Mouse (Mus musculus): ENCODE results near the gene Zfp541. TPM values are rescaled to one million over a fixed set of nuclear protein-coding genes. Genes with fewer than 3 reads are reported as not detected.

Zfp541 gene
- total RNA-seq, 2 experiments from 2014 or later: not detected

- no peak for DNase-seq
These were observed 67.3 kb downstream of the Zfp541 start for GRCm38 (mm10) chr7:16128899-16129298.

GRCm38 (mm10) chr7:16129421-16129845 lies 67.8 kb downstream of the Zfp541 start, which contains the start of gene Slc8a2:
Gene Slc8a2 (plus strand): TSS chr7:16129826.
- peak; percentile 66 for DNase-seq

GRCm38 (mm10) chr7:16129846-16130691 lies 68.5 kb downstream of the Zfp541 start:
- no peak for DNase-seq

- no peak for DNase-seq
These were observed 69.5 kb downstream of the Zfp541 start for GRCm38 (mm10) chr7:16130956-16131634.

GRCm38 (mm10) chr7:16132161-16132581 lies 70.6 kb downstream of the Zfp541 start:
- no peak for DNase-seq

- no peak for DNase-seq
These were observed 71.3 kb downstream of the Zfp541 start for GRCm38 (mm10) chr7:16132926-16133325.

- no peak for DNase-seq
These were observed 72.1 kb downstream of the Zfp541 start for GRCm38 (mm10) chr7:16133691-16134090.

GRCm38 (mm10) chr7:16134951-16135392 lies 73.4 kb downstream of the Zfp541 start:
- no peak for DNase-seq

Other genes starting within 250 kb of the Zfp541 start
- gene Obox6, start 222.1 kb upstream of the Zfp541 start, total RNA-seq (2021): not detected
- not detected for gene Crx, start 181.8 kb upstream of the Zfp541 start, total RNA-seq (2021)
- gene Crxos, start 179.2 kb upstream of the Zfp541 start, total RNA-seq (2021): not detected
- 1,000 to 10,000 TPM; 1,236 to 1,328 TPM for gene Selenow, start 139.4 kb upstream of the Zfp541 start, total RNA-seq (2021)
- gene Nop53, start 115.7 kb upstream of the Zfp541 start, total RNA-seq (2021): 100 to 1,000 TPM in 1 of 2 experiments, 10 to 100 TPM in 1; 86.8 to 101 TPM
- 10 to 100 TPM; 44.5 to 66.1 TPM for gene Ehd2, start 94.2 kb upstream of the Zfp541 start, total RNA-seq (2021)
- 1 to 10 TPM; 5.1 to 6.1 TPM for gene Bicra, start 13.9 kb upstream of the Zfp541 start, total RNA-seq (2021)
- gene Napa, start 36.6 kb downstream of the Zfp541 start, total RNA-seq (2021): 100 to 1,000 TPM in 1 of 2 experiments, 10 to 100 TPM in 1; 71.2 to 105 TPM
- gene Kptn, start 58.1 kb downstream of the Zfp541 start, total RNA-seq (2021): 10 to 100 TPM; 10.7 to 11.1 TPM
- under 1 TPM; 0.15 to 0.16 TPM for gene Slc8a2, start 68.0 kb downstream of the Zfp541 start, total RNA-seq (2021)
- gene Meis3, start 113.3 kb downstream of the Zfp541 start, total RNA-seq (2021): 1 to 10 TPM in 1 of 2 experiments, under 1 TPM in 1; 0.97 to 1.9 TPM
- 1 to 10 TPM; 3.2 to 3.4 TPM for gene Dhx34, start 160.2 kb downstream of the Zfp541 start, total RNA-seq (2021)
- gene C5ar2, start 182.3 kb downstream of the Zfp541 start, total RNA-seq (2021): under 1 TPM; 0.13 to 0.23 TPM
- 1 to 10 TPM; 1.6 to 2.9 TPM for gene C5ar1, start 197.7 kb downstream of the Zfp541 start, total RNA-seq (2021)
- 10 to 100 TPM; 13.1 to 13.2 TPM for gene Inafm1, start 211.8 kb downstream of the Zfp541 start, total RNA-seq (2021)
- gene Ccdc9, start 225.0 kb downstream of the Zfp541 start, total RNA-seq (2021): 10 to 100 TPM; 29.1 to 36.9 TPM
- gene Bbc3, start 246.6 kb downstream of the Zfp541 start, total RNA-seq (2021): 1 to 10 TPM; 1.7 to 2.4 TPM

All from gastrocnemius, postnatal 25 days (tissue).